In the genomic region with DNA sequence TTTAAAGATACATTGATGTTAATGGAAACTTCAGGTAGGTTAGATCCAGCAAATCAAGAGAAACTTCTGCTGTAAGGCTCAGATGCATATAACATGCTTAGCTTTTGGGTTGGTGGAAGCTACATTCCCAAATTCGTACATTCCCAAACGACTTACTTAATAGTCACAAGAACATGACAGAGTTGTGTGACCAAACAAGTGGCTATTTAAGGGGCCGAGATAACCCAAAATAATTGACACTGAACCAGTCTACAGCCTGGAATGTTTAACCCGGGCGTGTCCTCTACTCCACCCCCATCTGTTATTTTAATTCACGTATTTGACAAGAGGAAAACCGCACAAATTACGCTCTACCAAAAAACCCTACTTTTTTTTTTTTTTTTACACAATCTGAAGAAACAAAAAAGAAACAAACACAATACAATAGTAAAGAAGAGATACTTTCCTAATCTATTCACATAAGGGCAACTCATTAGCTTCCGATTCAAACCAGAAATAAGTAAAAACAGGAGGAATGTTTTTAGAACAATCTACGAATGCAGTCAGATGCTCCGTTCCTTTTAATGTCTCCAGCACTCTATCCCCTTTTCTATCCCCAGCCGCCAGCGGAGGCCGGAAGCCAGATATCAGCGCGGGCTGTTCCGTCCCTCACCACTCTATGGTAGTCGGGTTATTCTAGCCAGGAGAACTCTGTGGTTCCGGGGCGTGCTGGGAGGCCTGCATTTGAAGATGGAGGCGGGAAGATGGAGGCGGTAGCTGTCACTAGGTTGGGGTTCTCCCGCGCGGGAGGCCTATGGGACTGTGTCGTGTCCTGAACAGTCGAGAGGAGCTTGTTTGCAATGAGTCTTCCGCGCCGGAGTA, we compare ENCODE assay signal across 1 mouse cellular context.
TF ChIP-seq lines count a peak whose summit lies in the region.

A gene (plus strand): TSS at position 726 of the 861 bp plus-strand sequence.

TF ChIP-seq in CH12.LX, 34 proteins besides CTCF, POLR2A, EP300 and RAD21 (continued from another document):
- no peak for TF ChIP-seq JUN (IDR thresholded peaks at IDR 0.05; ENCODE audit: insufficient read depth, low read depth, low read length)
- peak; percentile 88 for TF ChIP-seq MXI1 (IDR thresholded peaks at IDR 0.05; ENCODE audit: low read depth, low read length)
- no peak for TF ChIP-seq CHD2 (IDR thresholded peaks at IDR 0.05; ENCODE audit: low read length)
- peak; percentile 82 for TF ChIP-seq ZNF384 (IDR thresholded peaks at IDR 0.05; ENCODE audit: low read depth, low read length)
- TF ChIP-seq UBTF (IDR thresholded peaks at IDR 0.05; ENCODE audit: low read depth, low read length): no peak
- no peak for TF ChIP-seq PAX5 (IDR thresholded peaks at IDR 0.05; ENCODE audit: low read length)
- peak; percentile 97 for TF ChIP-seq HCFC1 (IDR thresholded peaks at IDR 0.05; ENCODE audit: low read depth, low read length)
- no peak for TF ChIP-seq USF1 (IDR thresholded peaks at IDR 0.05; ENCODE audit: low read depth, low read length)
- TF ChIP-seq ZMIZ1 (IDR thresholded peaks at IDR 0.05; ENCODE audit: low read depth, low read length): peak; percentile 66; the same call in 1 of the 2 replicates
- TF ChIP-seq KAT2A (IDR thresholded peaks at IDR 0.05; ENCODE audit: insufficient replicate concordance, low read length): peak; percentile 96; the same call in 1 of the 2 replicates
- peak; percentile 40; the same call in 1 of the 2 replicates for TF ChIP-seq MYC (IDR thresholded peaks at IDR 0.05; ENCODE audit: low read depth, low read length)
- no peak; the same call in 1 of the 2 replicates for TF ChIP-seq JUND (conservative IDR thresholded peaks at IDR 0.05; ENCODE audit: low read depth, low read length)
- TF ChIP-seq ETS1 (conservative IDR thresholded peaks at IDR 0.05; ENCODE audit: low read depth, low read length): peak; percentile 51; the same call in 1 of the 2 replicates
- TF ChIP-seq USF2 (conservative IDR thresholded peaks at IDR 0.05; ENCODE audit: low read depth, low read length): no peak; the same call in 1 of the 2 replicates
- peak; percentile 52; the same call in 1 of the 2 replicates for TF ChIP-seq IRF4 (IDR thresholded peaks at IDR 0.05; ENCODE audit: low read depth, low read length)
- TF ChIP-seq BHLHE40 (IDR thresholded peaks at IDR 0.05; ENCODE audit: low read depth, low read length): no peak
- TF ChIP-seq TCF12 (IDR thresholded peaks at IDR 0.05; ENCODE audit: low read depth, low read length): peak; percentile 97
- TF ChIP-seq MAZ (IDR thresholded peaks at IDR 0.05; ENCODE audit: low read depth, low read length): no peak
- TF ChIP-seq ZKSCAN1 (IDR thresholded peaks at IDR 0.05; ENCODE audit: borderline replicate concordance, low read depth, low read length): no peak
- TF ChIP-seq MEF2A (IDR thresholded peaks at IDR 0.05; ENCODE audit: borderline replicate concordance, low read depth, low read length): peak; percentile 78
- peak; percentile 86 for TF ChIP-seq NELFE (IDR thresholded peaks at IDR 0.05; ENCODE audit: low read depth, low read length)
- peak; percentile 100 for TF ChIP-seq SIN3A (IDR thresholded peaks at IDR 0.05; ENCODE audit: low read length)
- peak; percentile 94; the same call in 1 of the 2 replicates for TF ChIP-seq CHD1 (IDR thresholded peaks at IDR 0.05; ENCODE audit: low read depth, low read length)
